Mouse (Mus musculus) mesoderm, embryonic 11.5 days (tissue): ENCODE measurements at regions not wholly inside any gene's neighbourhood (a gene's known extent, or its start where the extent isn't known, plus 50 kb on each side); places are given as distances from the start of the nearest gene placed in this dataset.

ENCODE experiments used
- DNase-seq: peaks from one replicate; pipeline ENCODE4 v3.0.0-alpha.2; 2012; ENCODE audit warnings: low read depth, low spot score

DNA sequence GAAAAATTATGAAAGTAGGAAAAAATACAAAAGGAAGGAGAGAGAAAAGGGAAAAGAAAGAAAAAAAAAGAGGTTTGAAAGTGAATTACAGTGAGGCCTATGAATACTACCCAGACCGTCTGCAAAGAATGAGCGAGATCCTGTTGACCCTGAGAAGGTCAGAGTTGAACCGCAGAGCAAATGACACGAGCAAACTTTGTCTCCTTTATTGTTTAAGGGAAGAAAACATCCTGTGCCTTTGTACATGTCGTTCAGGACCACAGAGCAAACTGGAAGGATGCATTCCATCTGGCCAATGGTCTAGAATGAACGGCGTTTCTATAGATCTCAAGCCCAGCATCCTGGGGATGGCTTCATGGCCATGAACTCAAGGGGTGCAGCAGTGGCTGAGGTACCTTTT is 270.6 kb upstream of the Zfp637 start:
- no peak for DNase-seq

DNA sequence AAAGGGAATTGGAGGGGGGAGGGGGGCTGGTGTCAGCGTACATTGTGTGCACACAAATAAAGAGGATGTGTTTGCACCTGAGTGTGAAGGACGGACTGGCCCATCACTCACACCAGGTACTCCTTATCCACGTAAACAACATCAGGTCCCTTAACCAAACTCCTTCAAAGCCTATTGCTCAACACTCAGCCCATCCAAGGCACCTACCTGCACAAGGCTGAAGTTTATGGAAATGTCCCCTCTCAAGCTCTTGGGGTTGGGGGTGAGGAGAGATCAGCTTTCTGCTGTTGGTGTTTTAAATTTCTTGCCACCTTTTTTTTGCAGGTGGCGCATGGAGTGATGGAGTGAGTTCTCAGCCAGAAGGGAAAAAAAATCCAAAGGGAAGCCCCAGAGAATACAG is 270.2 kb upstream of the Zfp637 start:
- DNase-seq = no peak

DNA sequence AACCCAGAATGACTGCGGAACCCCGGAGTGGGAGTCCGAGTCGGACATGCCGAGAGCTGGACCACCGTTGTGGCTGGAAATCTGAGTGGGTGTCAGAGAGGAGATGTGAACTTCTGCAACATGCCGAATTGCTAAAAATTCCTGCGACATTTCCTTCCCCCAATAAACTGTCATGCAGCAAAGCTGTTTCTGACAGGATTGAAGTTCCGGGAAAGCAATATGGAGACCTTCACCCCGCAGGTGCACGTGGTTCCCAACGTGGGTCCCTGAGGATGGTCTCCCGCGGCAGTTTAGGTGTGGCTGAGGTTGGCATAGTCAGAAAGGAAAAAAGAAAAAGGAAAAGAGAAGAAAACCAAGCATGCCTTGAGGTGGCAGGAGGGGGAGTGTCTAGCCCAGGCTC is 269.0 kb upstream of the Zfp637 start:
- no peak for DNase-seq

DNA sequence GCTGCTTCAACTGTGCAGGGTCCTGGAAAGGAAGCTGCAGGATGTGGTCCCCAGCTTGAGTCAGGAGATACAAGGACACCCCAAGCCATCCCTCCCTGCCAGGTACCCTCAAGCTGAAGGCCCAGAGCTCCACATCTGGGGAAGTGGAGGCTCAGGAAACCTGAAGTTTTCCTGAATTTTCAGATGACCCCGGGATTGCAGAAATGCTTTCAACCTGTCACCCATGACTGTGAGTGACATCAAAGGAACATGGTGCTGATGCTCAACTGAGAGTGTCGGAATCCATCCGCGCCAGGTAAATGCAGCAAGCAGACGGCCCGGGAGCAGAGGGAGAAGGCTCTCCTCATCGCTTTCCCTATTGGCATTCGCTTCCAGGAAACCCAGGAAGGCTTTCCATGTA is 267.6 kb upstream of the Zfp637 start:
- no peak for DNase-seq

DNA sequence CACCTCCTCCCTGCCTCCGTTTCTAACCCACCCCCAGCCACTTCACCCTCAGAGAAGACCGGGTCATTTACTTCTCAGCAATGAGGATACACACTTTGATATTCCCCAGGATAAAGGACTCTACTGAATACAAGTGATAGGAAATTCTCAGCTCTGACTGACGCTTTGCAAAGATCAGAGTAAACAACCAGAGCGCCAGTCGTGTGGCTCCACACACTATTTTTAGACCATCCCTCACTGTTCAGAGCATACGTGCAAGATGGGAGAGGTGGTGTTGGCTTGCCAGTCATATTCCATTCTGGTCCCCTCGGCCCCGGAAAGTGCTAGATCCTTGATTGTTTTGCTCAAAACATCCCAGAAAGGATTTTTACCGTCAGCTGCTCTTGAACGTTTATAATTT is 266.8 kb upstream of the Zfp637 start:
- DNase-seq = no peak

DNA sequence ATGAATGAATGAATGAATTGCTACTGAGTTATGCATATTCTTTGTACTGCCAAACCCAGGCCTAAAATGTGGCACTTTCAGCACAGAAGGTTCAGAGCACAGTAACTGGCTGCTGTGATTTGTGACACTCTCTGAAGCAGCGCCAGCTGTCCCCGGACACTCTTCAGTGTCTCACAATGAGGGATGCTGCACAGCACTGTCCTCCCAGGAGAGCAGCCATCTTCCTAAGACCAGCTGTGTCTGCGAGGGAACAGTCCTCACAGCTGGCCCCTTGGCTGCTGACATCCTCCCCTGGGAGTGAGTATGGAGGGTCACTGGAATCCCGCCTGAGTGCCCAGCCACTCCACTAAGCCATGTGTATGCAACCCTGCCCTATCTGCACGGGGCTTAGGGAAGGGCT is 265.9 kb upstream of the Zfp637 start:
- DNase-seq = peak; percentile 46

DNA sequence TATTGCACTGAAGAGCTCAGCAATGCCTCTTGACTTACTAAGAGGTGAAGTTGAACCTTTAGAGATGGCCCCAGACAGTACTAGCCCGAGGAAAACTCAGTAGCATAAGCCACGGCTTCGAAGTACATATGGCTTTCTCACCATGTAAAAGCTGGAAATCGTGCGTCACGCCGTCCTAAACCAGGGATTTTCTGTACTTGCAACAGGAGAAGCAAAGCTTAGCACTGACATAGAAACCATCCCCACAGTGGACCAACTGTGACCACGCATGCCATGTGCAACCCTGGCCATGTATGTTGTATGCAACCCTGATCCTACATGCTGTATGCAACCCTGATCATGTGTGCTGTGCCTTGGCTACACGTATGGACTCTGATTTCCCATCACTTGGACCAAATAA is 265.0 kb upstream of the Zfp637 start:
- no peak for DNase-seq

DNA sequence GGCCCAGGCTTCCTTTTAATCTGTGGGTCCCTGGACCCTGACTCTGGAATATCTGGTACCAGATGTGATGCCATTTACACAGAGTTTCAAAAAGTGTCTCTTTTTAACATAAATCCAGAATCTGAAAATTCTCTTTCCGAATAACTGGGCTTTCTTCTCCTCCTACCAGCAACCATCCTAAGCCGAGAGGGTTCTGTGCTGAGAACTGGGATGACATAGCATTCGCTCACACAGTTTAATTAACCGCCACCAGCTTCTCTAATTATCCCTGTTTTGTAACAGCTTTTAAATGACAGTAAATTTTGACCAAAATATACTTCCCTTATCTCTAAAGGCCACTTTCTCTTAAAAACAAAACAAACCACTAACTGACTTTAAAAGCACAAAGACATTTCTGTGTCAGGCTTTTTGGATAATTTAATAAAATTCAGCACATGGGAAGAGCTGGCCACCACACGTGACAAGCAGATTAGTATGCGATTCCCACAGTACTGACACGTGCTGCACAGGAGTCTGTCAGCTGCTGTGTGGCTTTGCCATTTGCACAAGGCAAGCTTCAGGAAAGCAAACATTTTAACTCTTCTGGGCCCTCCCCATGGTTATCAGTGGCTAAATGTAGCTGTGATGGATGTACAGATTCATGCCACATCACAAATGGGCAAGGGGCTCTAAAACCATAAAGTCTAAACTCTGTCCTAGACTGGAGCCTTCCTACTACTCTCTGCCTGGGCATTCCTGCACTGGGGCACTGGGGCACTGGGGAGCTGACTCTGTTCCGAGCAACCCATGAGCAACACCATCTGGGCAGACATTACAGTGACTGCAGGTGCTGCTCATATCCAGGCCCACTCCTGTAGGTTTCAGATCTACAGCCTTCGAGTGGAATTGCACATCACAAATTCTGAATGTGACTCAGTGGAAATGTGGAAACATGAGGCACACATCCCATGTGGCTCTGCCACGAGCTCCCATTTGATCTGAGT is 263.1 kb upstream of the Zfp637 start:
- DNase-seq = no peak

DNA sequence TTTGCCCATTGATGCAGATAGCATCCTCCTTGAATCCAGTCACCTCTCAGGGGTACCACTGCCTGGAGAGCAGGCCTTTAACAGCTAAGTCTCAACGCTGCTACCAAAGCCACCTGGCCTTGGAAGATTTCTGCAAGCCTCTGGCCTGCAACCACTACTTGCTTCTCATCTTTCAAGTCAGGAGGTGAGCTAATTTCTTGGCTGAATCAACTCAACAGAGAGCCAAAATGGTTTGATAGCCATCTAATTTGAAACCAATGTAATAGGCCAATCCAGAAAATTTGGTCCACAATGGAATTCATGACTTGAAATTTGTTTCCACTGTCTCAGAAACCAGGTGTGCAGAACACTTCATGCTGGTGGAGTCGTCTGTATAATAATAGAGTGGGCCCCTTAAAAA is 260.0 kb upstream of the Zfp637 start:
- no peak for DNase-seq

DNA sequence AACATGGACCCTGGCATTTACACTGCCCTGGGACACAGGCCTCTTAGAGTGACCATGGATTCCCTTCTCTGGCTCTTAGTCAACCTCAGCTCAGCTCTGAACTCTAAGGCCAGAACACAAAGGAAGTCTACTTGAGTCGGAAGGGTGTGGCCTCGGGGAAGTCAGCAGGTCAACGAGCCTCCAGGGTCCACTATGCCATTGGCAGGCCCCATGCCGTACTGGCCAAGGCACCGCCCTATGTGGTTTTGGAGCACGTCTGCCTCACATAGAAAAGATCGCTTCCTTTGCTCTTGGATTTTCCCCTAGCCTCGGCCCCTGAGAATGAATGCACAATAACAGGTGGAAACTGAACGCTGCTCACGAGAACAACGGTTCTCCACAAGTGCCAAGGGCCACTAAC is 257.9 kb upstream of the Zfp637 start:
- no peak for DNase-seq

DNA sequence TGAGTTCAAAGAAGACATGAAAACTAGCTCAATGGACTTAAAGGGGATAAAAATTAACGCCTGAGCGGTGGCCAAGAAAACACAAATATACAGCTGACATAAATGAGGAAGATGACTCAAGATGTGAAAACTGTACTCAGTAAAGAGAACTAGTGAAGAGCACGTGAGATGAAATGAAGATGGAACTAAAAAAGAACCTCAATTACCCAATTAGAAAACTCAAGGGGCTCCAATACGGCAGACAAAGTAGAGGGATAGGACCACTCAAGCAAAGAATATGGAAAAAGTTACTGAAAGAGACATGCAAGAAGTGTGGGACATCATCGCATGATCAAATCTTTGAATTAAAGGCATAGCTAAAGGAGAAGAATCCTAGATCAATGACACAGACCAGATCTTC is 256.4 kb upstream of the Zfp637 start:
- DNase-seq = no peak

DNA sequence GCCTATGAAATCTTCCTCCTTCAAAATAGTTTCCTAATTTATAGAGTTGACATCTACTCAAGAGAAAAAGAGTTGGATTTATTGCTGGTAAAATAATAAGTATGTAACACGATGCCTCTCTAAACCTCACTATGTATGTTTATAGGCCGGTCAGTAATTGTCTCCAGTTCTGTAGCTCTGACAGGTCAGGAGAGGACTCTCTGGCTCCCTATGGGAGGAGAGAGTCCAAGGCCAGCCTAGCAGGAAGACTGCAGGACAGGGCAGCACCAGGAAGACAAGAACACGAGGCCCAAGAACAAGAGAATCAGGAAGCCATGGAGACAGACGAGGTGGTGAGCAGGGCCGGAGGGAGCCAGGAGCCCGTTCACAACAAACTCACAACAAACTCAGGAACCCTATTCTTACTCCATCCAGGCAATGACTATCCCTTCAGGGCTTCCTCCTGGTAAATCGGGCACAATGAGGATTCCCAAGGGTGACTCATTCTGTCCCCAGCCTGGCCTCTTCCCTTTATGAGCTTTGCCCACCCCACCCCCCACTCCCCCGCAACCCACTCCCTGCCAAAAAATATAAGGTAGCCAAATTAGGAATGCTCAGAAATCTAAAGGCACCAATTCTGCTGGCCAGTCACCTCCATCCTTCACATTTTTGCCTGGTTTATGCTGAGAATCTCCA is 244.7 kb upstream of the Zfp637 start:
- DNase-seq = no peak

DNA sequence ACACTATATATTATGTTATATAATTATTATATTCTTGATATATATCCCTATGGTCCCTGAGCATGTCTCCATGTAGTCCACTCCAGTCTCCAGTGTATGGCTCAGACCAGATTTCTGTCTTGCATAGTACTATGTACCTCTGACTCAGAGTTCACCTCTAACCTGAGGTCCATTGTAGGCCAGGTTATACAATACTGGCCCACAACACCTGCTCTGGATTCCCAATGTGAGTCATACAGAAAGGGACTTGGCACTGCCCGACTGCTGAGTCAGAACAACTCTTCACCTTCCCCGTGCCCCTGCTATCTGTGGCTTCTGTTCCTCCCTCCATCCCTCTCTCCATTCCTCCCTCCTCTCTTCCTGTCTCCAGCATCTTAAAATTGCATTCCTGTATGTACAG is 236.1 kb upstream of the Zfp637 start:
- no peak for DNase-seq

DNA sequence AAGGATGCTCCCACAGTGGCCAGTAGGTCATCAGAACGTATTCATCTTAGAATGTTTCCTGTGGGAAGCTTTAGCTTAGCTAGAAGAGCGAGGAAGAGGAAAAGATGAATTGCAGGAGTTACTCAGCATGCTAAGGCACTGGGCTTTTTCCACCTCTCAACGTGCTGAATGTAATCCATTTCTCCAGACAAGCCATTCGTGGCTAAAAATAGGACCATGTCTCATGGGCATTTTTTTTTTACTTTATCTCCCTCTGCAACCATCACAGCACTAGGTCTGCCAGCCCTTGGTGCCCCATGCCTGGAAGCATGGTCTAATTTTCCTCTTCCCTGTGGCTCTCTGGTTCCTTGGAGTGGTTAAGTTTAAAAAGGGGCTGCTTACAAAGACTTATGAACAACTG is 235.3 kb upstream of the Zfp637 start:
- no peak for DNase-seq

DNA sequence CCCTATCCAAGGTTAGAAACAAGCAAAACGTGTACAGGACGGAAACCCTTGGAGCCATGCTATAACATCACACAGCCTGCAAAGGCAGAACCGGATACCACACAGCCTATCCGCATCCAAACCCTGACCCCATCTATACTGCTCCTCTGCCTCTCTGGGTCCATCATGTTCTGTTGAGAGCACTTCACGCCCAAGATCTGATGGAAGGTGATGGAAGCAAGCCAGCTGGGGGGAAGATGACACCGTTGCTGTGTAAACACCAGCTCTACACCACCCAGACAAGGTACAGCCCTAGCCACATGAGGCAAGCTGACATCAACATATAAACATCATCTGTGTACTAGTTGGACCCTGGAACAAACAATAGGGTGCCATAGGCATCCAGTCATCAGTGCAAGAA is 234.8 kb upstream of the Zfp637 start:
- DNase-seq = no peak

DNA sequence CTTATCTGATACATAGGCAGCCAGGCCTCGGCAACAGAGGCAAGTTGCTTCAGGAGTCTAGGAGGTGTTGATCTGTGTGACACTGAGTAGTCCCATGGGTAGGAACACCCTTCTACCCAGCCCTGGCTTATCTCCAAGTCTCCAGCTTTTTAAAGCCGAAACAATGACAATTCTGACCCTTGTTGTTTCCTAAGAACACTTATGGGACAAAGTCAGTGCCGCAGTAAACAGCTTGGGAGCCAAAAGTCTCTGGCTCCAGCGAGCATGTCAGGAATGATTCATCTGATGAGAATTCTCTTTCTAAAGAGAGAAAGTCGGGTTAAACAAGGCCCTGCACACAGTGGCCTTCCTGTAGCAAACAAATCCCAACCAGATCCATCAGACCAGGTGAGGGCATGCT is 234.0 kb upstream of the Zfp637 start:
- no peak for DNase-seq

DNA sequence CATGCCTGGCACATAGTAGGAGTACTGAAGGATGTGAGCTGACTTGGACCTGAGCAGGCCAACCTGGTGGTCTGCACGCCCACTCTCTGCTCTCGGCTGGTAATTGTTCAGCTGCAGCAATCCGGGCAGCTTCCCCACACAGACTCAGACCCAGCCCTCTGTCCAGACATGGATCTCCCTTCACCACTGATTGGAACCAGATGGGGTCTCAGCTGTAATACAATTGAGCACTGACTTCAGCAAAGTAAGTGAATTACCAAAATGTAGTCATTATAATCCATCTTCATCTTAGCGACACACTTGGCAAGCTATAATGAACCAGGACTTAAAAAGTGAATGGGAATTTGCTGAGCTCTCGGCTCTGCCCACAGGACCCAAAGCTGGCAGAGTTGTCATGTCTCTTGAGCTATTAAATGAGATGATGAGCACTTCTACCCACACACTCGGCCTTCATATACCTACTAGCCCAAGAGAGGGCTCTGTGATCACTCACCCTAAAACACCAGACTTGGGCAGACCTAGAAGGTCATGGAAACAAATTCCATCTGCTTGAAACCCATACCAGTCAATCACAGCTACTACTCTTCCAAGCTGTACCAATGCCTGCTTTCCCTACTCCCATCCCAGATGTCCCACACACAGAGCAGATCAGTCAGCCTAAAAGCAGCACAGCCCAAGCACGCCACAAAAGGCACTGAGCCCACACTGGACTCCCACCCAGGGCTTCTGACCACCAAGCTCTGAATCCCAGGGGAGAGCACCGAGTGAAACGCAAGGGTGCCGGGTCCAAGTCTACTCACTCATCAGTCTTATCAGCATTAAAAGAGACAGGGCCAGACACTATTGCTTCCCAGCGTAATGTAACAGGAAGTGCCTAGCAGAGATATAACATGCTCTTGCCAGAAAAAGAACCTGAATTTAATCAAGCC is 231.2 kb upstream of the Zfp637 start:
- peak; percentile 75 for DNase-seq

DNA sequence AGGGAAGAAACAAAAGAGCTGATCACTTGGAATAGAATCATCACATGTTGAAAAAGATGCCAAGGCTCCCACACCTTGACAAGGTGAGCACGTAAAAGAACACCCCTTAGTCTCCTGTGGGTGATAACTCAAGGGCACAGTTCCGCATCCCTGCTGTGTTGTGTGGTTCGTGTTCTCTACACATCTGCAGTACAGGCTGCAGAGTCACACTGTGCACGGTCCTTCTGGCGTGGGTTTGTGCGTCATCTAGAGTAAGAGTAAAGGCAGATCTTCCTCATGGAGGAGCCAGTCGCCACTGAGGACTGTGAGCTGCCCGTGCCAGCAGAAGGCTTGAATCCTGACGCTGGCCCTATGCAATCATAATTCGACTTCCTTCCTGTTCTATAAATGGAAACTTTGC is 229.7 kb upstream of the Zfp637 start:
- no peak for DNase-seq

DNA sequence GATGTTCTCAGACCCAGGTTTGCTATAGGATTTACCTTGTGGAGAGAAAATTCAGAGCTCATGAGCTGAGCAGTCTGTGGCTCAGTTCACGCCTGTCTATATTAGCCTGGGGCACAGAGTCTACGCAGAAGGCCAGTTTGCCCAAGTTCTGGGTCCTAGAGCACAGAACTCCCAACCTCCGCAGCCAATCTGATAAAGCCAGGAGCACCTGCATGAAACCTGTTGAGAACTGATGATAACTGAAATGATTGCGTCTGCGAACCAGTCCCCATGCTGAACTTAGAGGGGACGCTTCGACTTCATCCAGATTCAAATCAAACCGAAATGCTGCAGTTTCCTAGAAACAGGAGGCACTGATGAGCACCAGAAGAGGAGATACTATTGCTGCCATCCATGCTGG is 229.0 kb upstream of the Zfp637 start:
- DNase-seq = no peak

DNA sequence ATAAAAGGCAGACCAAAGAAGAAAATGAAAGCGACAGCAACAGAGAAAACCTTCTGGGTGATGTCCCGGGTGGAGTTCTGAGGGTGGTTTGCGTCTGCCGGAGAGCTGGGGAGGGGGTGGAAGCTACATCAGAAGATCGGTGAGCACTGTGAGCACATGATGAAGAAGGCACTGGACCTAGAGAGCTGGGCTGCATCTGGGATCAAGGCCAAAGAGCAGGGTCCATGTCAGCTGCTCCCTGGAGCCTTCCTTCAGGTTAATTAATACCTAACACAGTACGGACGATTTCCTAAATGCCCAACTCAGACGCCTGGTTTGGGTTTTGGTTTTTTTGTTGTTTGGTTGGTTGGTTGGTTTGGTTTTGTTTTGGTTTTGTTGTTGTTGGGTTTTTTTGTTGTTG is 228.6 kb upstream of the Zfp637 start:
- DNase-seq = no peak

DNA sequence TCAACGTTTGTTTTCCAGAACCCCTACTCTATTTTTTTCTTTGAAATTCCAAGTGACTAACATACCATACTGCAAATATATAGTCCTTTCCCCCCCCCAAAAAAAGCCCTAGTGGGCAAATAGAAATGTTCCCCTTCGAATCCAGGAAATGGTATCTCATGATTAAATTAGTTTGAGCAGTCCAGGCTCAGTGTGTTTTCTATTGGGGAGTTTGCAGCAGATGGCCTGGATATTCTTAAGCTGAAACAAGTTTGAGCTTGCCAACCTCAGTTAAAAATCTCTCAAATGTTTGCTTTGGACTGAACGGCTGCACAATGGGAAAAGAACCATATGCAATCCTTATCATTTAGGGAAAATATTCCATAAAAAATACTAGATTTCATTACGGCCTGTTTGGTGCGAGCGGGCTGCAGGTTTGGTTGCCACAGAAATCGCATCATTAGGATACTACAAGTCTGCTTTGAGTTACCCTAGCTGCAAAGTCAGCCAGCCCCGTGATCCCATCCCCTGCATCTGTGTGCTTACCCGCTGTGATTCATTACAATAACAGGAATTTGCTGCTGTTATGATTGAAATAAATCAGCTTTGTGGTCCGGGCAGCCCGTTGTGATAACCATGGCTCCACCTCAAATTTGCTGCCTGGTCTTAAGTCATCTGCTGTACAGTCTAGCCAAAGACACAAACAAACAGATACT is 227.2 kb upstream of the Zfp637 start:
- peak; percentile 46 for DNase-seq
